Mouse (Mus musculus) liver (tissue): ENCODE data around the gene Adgre5.

Experiments
- DNase-seq: peaks from one replicate; pipeline ENCODE4 v3.0.0-alpha.2; 2020; ENCODE audit warnings: mixed read lengths

Adgre5 gene

GRCm38 (mm10) chr8:83681099-83681498 is 60.0 kb downstream of the Adgre5 start:
- peak; percentile 53 for DNase-seq

- DNase-seq, result no peak
Observed at GRCm38 (mm10) chr8:83680603-83681002, 60.5 kb downstream of the Adgre5 start.

- DNase-seq, result no peak
Observed at GRCm38 (mm10) chr8:83679866-83680265, 61.3 kb downstream of the Adgre5 start.

- DNase-seq, result no peak
Observed at GRCm38 (mm10) chr8:83674497-83674896, 66.6 kb downstream of the Adgre5 start.
